Mouse (Mus musculus) midbrain, embryonic 14.5 days (tissue): Measurements from ENCODE around the gene Baiap2l1. TPM values are rescaled to one million over a fixed set of nuclear protein-coding genes. Genes with fewer than 3 reads are reported as not detected.

Experiments used
- ATAC-seq: fragments of 200-750 bp; cut with Nextera tagmentation; 2 replicates; pipeline ENCODE4 v1.8.0; 2017; ENCODE audit warnings: moderate number of reproducible peaks, moderate library complexity; ENCODE audit not compliant: low FRiP score, low TSS enrichment
- DNase-seq: peaks from one replicate; pipeline ENCODE4 v3.0.0-alpha.2; 2015
- H3K27ac ChIP-seq: fragments of 300-500 bp; sonication (generic); replicated peaks from 2 replicates; pipeline ENCODE4 v1.5.1; 2014; ENCODE audit warnings: mild to moderate bottlenecking, low read depth, low read length, moderate library complexity
- H3K27me3 ChIP-seq: fragments of 300-500 bp; sonication (generic); 2 replicates; pipeline ENCODE4 v1.6.1; 2014; ENCODE audit warnings: low read length, control low read depth, mixed read lengths; ENCODE audit not compliant: control insufficient read depth, insufficient read depth
- H3K36me3 ChIP-seq: fragments of 300-500 bp; sonication (generic); 2 replicates; pipeline ENCODE4 v1.6.1; 2014; ENCODE audit warnings: low read length, control low read depth; ENCODE audit not compliant: control insufficient read depth, insufficient read depth
- H3K4me1 ChIP-seq: fragments of 300-500 bp; sonication (generic); 2 replicates; pipeline ENCODE4 v1.6.1; 2014; ENCODE audit warnings: mild to moderate bottlenecking, antibody characterized with exemption, low read length, control low read depth; ENCODE audit not compliant: control insufficient read depth, insufficient read depth
- H3K4me2 ChIP-seq: fragments of 300-500 bp; sonication (generic); 2 replicates; pipeline ENCODE4 v1.6.1; 2014; ENCODE audit warnings: mild to moderate bottlenecking, low read length, moderate library complexity
- H3K4me3 ChIP-seq: fragments of 300-500 bp; sonication (generic); replicated peaks from 2 replicates; pipeline ENCODE4 v1.5.1; 2014; ENCODE audit warnings: low read depth, low read length
- H3K9ac ChIP-seq: fragments of 300-500 bp; sonication (generic); replicated peaks from 2 replicates; pipeline ENCODE4 v1.6.1; 2014; ENCODE audit warnings: mild to moderate bottlenecking, low read length, moderate library complexity
- H3K9me3 ChIP-seq: fragments of 300-500 bp; sonication (generic); 2 replicates; pipeline ENCODE4 v1.6.1; 2016; ENCODE audit warnings: low read length, control low read depth, mixed read lengths; ENCODE audit not compliant: control insufficient read depth
- WGBS: fragments of 180-500 bp; shearing (Covaris S2); extraction: QIAGEN DNeasy Blood & Tissue Kit; methylation state at CpG from one replicate; pipeline ENCODE4 v1.1.7; 2014; 5-methylcytosine and 5-hydroxymethylcytosine counted together
- polyA plus RNA-seq: library from polyadenylated mRNA; unstranded; fragments of >200 nt; fragmentation: Nextera tagmentation; extraction: Ambion mirVana; gene quantifications from 2 replicates; pipeline ENCODE4 v1.2.1, GENCODE M21; 2014

Gene Baiap2l1
- polyA plus RNA-seq, 1 experiment from 2014 or later, result 1.1 TPM

GRCm38 (mm10) chr5:144260464-144260863 is 97.4 kb downstream of the Baiap2l1 start:
- Histone ChIP-seq H3K9ac (no peak overlapping the region), H3K4me1 (peaks cover 35% of the 10 kb centered on the region), H3K9me3 (no peaks in the 10 kb centered on the region), H3K27ac (no peak overlapping the region), H3K27me3 (no peaks in the 10 kb centered on the region), H3K4me3 (no peak overlapping the region), H3K36me3 (peaks cover 41% of the 10 kb centered on the region), H3K4me2 (no peak overlapping the region)
- WGBS, result 85% methylated on average over 8 of the region's 8 CpGs
- no peak for ATAC-seq
- DNase-seq, result no peak

GRCm38 (mm10) chr5:144259228-144259627 is 98.7 kb downstream of the Baiap2l1 start:
- peaks cover 35% of the 10 kb centered on the region for H3K4me1 ChIP-seq
- DNase-seq (no peak), ATAC-seq (no peak)
- peak overlapping the region; percentile 84 for H3K4me2 ChIP-seq
- H3K9ac ChIP-seq, result peak overlapping the region; percentile 44; the same call in 1 of the 2 replicates
- peaks cover 29% of the 10 kb centered on the region for H3K36me3 ChIP-seq
- H3K27ac ChIP-seq, result no peak overlapping the region
- 73% methylated on average over 6 of the region's 6 CpGs for WGBS
- no peaks in the 10 kb centered on the region for H3K9me3 ChIP-seq
- H3K4me3 ChIP-seq, result 0 out of 2 replicates have a peak overlapping the region, but pooled peaks have one; percentile 2
- no peaks in the 10 kb centered on the region for H3K27me3 ChIP-seq

- H3K4me2 ChIP-seq, result peak overlapping the region; percentile 84
- peak overlapping the region; percentile 44; the same call in 1 of the 2 replicates for H3K9ac ChIP-seq
- H3K4me3 ChIP-seq, result peak overlapping the region; percentile 2; the same call in 1 of the 2 replicates
- DNase-seq (no peak), ATAC-seq (no peak)
- peaks cover 29% of the 10 kb centered on the region for H3K36me3 ChIP-seq
- WGBS, result 23% methylated on average over 2 of the region's 2 CpGs
- no peak overlapping the region for H3K27ac ChIP-seq
- H3K4me1 ChIP-seq, result peaks cover 35% of the 10 kb centered on the region
- H3K9me3 ChIP-seq, result no peaks in the 10 kb centered on the region
- H3K27me3 ChIP-seq, result no peaks in the 10 kb centered on the region
These were observed 99.2 kb downstream of the Baiap2l1 start for GRCm38 (mm10) chr5:144258687-144259086.

- Histone ChIP-seq H3K9ac (peak overlapping the region; percentile 44; the same call in 1 of the 2 replicates), H3K36me3 (peaks cover 26% of the 10 kb centered on the region), H3K27me3 (no peaks in the 10 kb centered on the region), H3K4me2 (peak overlapping the region; percentile 84), H3K4me1 (peaks cover 35% of the 10 kb centered on the region), H3K4me3 (peak overlapping the region; percentile 99), H3K9me3 (no peaks in the 10 kb centered on the region), H3K27ac (no peak overlapping the region)
- ATAC-seq (no peak), DNase-seq (peak; percentile 32)
- 36% methylated on average over 14 of the region's 14 CpGs for WGBS
These were observed 99.7 kb downstream of the Baiap2l1 start for GRCm38 (mm10) chr5:144258131-144258611.

GRCm38 (mm10) chr5:144257451-144258110 is 100.3 kb downstream of the Baiap2l1 start:
- Histone ChIP-seq H3K4me3 (peak overlapping the region; percentile 99), H3K27ac (no peak overlapping the region), H3K4me2 (peak overlapping the region; percentile 84), H3K9ac (peak overlapping the region; percentile 96; the same call in 1 of the 2 replicates), H3K36me3 (peaks cover 22% of the 10 kb centered on the region; the same call in 1 of the 2 replicates), H3K9me3 (no peaks in the 10 kb centered on the region), H3K27me3 (no peaks in the 10 kb centered on the region), H3K4me1 (peaks cover 35% of the 10 kb centered on the region)
- no peak for DNase-seq
- 71% methylated on average over 3 of the region's 3 CpGs for WGBS
- no peak for ATAC-seq

- 0 out of 2 replicates have a peak overlapping the region, but pooled peaks have one; percentile 87 for H3K27ac ChIP-seq
- ATAC-seq (no peak), DNase-seq (no peak)
These were observed 101.0 kb downstream of the Baiap2l1 start for GRCm38 (mm10) chr5:144256888-144257287.

GRCm38 (mm10) chr5:144256541-144256870 is 101.4 kb downstream of the Baiap2l1 start:
- H3K9me3 ChIP-seq, result no peaks in the 10 kb centered on the region
- ATAC-seq (no peak), DNase-seq (peak; percentile 30)
- peak overlapping the region; percentile 84 for H3K4me2 ChIP-seq
- H3K4me3 ChIP-seq, result peak overlapping the region; percentile 99
- H3K36me3 ChIP-seq, result peaks cover 22% of the 10 kb centered on the region; the same call in 1 of the 2 replicates
- no peaks in the 10 kb centered on the region for H3K27me3 ChIP-seq
- peak overlapping the region; percentile 87 for H3K27ac ChIP-seq
- H3K9ac ChIP-seq, result peak overlapping the region; percentile 96
- WGBS, result 9% methylated on average over 7 of the region's 7 CpGs
- peaks cover 35% of the 10 kb centered on the region for H3K4me1 ChIP-seq

More at GRCm38 (mm10) chr5:144256888-144257287, 101.0 kb downstream of the Baiap2l1 start:
- no peaks in the 10 kb centered on the region for H3K9me3 ChIP-seq
- peak overlapping the region; percentile 84 for H3K4me2 ChIP-seq
- peak overlapping the region; percentile 99 for H3K4me3 ChIP-seq
- peaks cover 22% of the 10 kb centered on the region; the same call in 1 of the 2 replicates for H3K36me3 ChIP-seq
- H3K27me3 ChIP-seq, result no peaks in the 10 kb centered on the region
- 37% methylated on average over 1 of the region's 1 CpGs for WGBS
- H3K4me1 ChIP-seq, result peaks cover 35% of the 10 kb centered on the region
- peak overlapping the region; percentile 96 for H3K9ac ChIP-seq

- peaks cover 16% of the 10 kb centered on the region; the same call in 1 of the 2 replicates for H3K36me3 ChIP-seq
- H3K4me2 ChIP-seq, result peak overlapping the region; percentile 84
- H3K27ac ChIP-seq, result peak overlapping the region; percentile 87
- H3K27me3 ChIP-seq, result no peaks in the 10 kb centered on the region
- H3K4me1 ChIP-seq, result peaks cover 35% of the 10 kb centered on the region
- ATAC-seq, result peak; percentile 65
- peak; percentile 74 for DNase-seq
- H3K9me3 ChIP-seq, result no peaks in the 10 kb centered on the region
- H3K9ac ChIP-seq, result peak overlapping the region; percentile 96
- peak overlapping the region; percentile 99 for H3K4me3 ChIP-seq
- WGBS, result under 1% methylated on average over 38 of the region's 40 CpGs
These were observed 102.0 kb downstream of the Baiap2l1 start for GRCm38 (mm10) chr5:144255632-144256540.
